Mouse (Mus musculus) forebrain, embryonic 16.5 days (tissue): ENCODE data around the gene Gjd2. TPM values are rescaled to one million over a fixed set of nuclear protein-coding genes. Genes with fewer than 3 reads are reported as not detected.

Source experiments
- ATAC-seq: fragments of 200-750 bp; cut with Nextera tagmentation; 2 replicates; pipeline ENCODE4 v1.8.0; 2017; ENCODE audit warnings: mild to moderate bottlenecking, moderate library complexity
- H3K27ac ChIP-seq: fragments of 300-500 bp; sonication (generic); 2 replicates; pipeline ENCODE4 v1.5.1; 2014; ENCODE audit warnings: low read length, control low read depth
- H3K27me3 ChIP-seq: fragments of 300-500 bp; sonication (generic); replicated peaks from 2 replicates; pipeline ENCODE4 v1.6.1; 2014; ENCODE audit warnings: low read length; ENCODE audit not compliant: control insufficient read depth, insufficient read depth
- H3K36me3 ChIP-seq: fragments of 300-500 bp; sonication (generic); 2 replicates; pipeline ENCODE4 v1.6.1; 2014; ENCODE audit not compliant: control insufficient read depth, insufficient read depth
- H3K4me1 ChIP-seq: fragments of 300-500 bp; sonication (generic); replicated peaks from 2 replicates; pipeline ENCODE4 v1.6.1; 2014; ENCODE audit warnings: low read length; ENCODE audit not compliant: control insufficient read depth, insufficient read depth
- H3K4me2 ChIP-seq: fragments of 300-500 bp; sonication (generic); 2 replicates; pipeline ENCODE4 v1.6.1; 2014; ENCODE audit warnings: mild to moderate bottlenecking, low read length, control low read depth
- H3K4me3 ChIP-seq: fragments of 300-500 bp; sonication (generic); replicated peaks from 2 replicates; pipeline ENCODE4 v1.5.1; 2014; ENCODE audit warnings: mild to moderate bottlenecking, low read length, control low read depth
- H3K9ac ChIP-seq: fragments of 300-500 bp; sonication (generic); replicated peaks from 2 replicates; pipeline ENCODE4 v1.6.1; 2014; ENCODE audit warnings: low read depth, low read length, control low read depth
- H3K9me3 ChIP-seq: fragments of 300-500 bp; sonication (generic); 2 replicates; pipeline ENCODE4 v1.6.1; 2016; ENCODE audit warnings: low read length; ENCODE audit not compliant: control insufficient read depth
- WGBS: fragments of 180-500 bp; shearing (Covaris S2); extraction: QIAGEN DNeasy Blood & Tissue Kit; methylation state at CpG from one replicate; pipeline ENCODE4 v1.1.7; 2014; 5-methylcytosine and 5-hydroxymethylcytosine counted together
- polyA plus RNA-seq: library from polyadenylated mRNA; unstranded; fragments of >200 nt; fragmentation: Nextera tagmentation; extraction: Ambion mirVana; gene quantifications from 2 replicates; pipeline ENCODE4 v1.2.1, GENCODE M21; 2015

The Gjd2 gene
- polyA plus RNA-seq, 1 experiment from 2014 or later = 6.6 TPM

DNA sequence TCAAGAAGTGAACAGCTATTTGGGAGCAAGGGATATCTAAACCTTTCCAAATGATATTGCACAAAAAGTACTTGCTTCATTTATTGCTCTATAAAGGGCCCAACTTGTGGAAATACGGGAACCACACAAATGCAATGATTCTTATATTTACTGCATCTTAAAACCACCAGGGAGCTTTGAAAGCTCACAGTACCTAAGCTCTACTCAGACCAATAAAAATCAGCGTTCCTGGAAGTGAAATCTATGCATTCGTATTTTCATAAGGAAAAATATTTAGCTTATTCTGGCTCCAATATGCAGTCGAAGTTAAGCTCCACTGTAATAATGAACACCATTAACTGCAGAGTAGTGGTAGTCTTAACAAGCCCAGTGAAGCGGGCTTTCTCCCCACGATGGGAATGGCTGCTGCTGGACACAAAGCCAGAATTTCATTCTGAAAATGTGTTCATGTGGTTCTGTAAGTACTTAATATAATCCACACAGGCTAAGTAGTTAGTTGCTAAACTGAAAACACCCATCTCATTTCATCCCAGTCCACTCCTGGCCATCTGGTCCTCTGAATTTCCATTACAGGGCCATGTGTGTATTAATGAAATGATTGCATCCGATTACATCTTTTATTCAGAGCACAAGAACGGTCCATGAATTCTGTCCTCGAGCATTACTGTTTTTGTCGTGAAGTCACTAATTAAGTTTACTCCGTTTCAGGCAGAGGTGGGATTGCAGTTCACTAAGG is 6.2 kb upstream of the Gjd2 start:
- Histone ChIP-seq H3K4me1 (peaks cover 8% of the 10 kb centered on the region; the same call in 1 of the 2 replicates), H3K4me3 (no peak overlapping the region), H3K9ac (no peak overlapping the region), H3K27me3 (no peaks in the 10 kb centered on the region), H3K4me2 (no peak overlapping the region), H3K9me3 (no peaks in the 10 kb centered on the region), H3K36me3 (no peaks in the 10 kb centered on the region), H3K27ac (no peak overlapping the region)
- ATAC-seq = peak; percentile 87
- 52% methylated on average over 11 of the region's 11 CpGs for WGBS

DNA sequence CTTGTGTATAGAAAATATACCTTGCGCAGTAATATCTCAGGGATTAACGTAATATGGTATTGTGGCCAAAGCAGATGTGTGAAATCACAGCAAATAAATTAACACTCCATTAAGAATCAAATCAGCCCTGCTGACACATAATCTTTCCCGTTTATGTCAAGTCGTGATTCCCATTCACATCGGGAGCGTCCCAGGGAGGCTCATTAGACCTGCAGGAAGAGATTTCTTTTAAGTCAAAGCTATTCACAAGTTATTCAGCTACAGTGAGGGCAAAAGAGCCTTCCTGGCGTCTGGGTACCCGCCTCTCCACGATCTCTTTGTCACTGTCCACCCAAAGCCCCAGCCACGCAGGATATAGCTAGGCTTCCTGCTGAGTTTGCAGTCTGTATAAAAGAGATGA is 4.7 kb upstream of the Gjd2 start:
- ATAC-seq = 0 out of 2 replicates have a peak, but pooled peaks have one; percentile 13
- H3K4me3 ChIP-seq = no peak overlapping the region
- H3K4me2 ChIP-seq = 0 out of 2 replicates have a peak overlapping the region, but pooled peaks have one; percentile 2
- H3K27ac ChIP-seq = 0 out of 2 replicates have a peak overlapping the region, but pooled peaks have one; percentile 5
- no peak overlapping the region for H3K9ac ChIP-seq
- H3K36me3 ChIP-seq = no peaks in the 10 kb centered on the region
- WGBS = 9% methylated on average over 10 of the region's 10 CpGs
- H3K27me3 ChIP-seq = no peaks in the 10 kb centered on the region
- no peaks in the 10 kb centered on the region for H3K9me3 ChIP-seq
- peaks cover 14% of the 10 kb centered on the region for H3K4me1 ChIP-seq

DNA sequence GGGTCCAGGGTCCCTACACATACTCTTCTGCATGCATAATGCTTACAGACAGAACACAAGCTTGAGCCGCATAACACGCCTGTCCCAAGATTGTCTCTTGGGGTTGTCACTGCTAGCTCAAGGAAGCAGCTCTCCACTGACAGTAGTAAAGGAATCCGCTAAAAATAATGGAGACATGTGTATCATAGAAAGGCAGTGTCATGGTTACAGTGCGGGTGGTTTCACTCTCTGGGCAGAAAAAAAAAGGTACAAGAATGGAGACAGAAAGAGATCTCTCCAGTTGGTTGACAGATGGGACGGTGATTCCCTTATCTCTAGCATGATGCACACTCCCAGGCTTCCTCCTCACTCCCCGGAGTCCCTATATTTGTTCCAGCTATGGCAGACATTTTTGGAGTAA is 1.4 kb upstream of the Gjd2 start:
- Histone ChIP-seq H3K9me3 (no peaks in the 10 kb centered on the region), H3K4me2 (no peak overlapping the region), H3K4me1 (peaks cover 18% of the 10 kb centered on the region), H3K9ac (no peak overlapping the region), H3K27me3 (0 out of 2 replicates have a peak, but pooled peaks cover 4% of the 10 kb centered on the region), H3K36me3 (no peaks in the 10 kb centered on the region), H3K27ac (no peak overlapping the region), H3K4me3 (no peak overlapping the region)
- ATAC-seq = no peak
- whole genome bisulfite sequencing = 78% methylated on average over 6 of the region's 6 CpGs

DNA sequence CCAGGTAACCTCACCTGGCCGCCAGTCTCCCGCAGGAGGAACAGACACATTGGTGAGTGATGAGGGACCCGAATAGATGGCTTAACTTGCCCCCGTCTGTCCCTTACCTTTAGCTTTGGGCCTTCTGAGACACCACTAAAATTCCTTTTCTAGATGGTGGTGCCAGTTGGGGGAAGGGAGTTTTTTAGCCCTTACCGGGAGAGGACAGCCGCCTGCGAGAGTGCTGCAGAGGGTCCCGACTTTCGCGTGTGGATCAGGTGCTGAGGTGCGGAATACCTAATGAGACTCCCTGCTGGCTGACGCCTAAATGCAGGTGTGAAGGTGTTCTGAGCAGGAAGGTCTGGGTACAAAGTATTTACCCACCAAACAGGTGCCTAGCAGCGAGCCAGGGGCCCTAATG is 427 bp upstream of the Gjd2 start:
- peak; percentile 21; the same call in 1 of the 2 replicates for ATAC-seq
- Histone ChIP-seq H3K27me3 (0 out of 2 replicates have a peak, but pooled peaks cover 4% of the 10 kb centered on the region), H3K36me3 (no peaks in the 10 kb centered on the region), H3K4me3 (peak overlapping the region; percentile 79), H3K4me1 (peaks cover 18% of the 10 kb centered on the region), H3K27ac (no peak overlapping the region), H3K9ac (peak overlapping the region; percentile 78), H3K4me2 (peak overlapping the region; percentile 85), H3K9me3 (no peaks in the 10 kb centered on the region)
- WGBS = 1% methylated on average over 13 of the region's 13 CpGs

DNA sequence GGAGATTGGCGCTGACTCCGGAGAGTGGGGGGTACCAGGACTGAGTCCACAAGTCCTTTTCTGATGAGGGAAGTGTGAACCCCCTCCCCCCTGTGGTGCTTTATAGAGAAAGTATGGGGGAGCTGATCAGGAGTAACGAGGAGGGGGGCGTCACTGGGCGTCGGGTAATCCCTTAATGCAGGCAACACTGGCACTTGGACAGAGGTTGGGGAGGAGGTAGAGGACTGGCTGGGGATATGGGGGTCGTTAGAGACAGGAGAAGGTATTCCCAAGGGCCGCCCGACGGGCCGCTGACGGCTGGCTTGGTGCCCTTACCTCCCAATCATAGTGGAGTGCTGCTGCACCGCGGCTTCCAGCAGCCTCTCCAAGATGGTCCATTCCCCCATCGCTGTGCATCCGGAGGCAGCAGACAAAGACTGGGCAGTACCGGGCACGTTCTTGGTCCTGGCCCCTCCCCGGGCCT is 639 bp downstream of the Gjd2 start:
- Histone ChIP-seq H3K4me3 (peak overlapping the region; percentile 79), H3K4me2 (peak overlapping the region; percentile 85), H3K4me1 (peaks cover 10% of the 10 kb centered on the region), H3K9me3 (no peaks in the 10 kb centered on the region), H3K27ac (peak overlapping the region; percentile 44; the same call in 1 of the 2 replicates), H3K36me3 (no peaks in the 10 kb centered on the region), H3K27me3 (0 out of 2 replicates have a peak, but pooled peaks cover 4% of the 10 kb centered on the region), H3K9ac (peak overlapping the region; percentile 78)
- ATAC-seq = peak; percentile 82
- under 1% methylated on average over 19 of the region's 19 CpGs for WGBS

DNA sequence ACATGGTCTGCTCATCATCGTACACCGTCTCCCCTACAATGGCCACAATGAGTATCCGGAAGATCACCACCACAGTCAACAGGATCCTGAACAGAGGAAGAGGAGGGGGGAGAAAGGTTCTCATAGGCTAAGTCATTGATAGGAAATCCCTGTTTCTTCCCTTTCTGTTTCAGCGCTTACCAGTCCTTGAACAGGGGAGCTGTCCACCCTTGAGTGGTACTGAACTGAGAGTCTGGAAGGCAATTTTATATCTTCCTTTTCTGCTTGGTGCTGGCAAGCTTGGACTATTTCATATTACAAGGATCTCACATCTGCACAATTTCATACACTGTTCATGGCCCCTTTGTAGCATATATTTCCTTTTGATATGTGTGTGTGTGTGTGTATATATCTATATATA is 1.6 kb downstream of the Gjd2 start:
- no peak for ATAC-seq
- Histone ChIP-seq H3K9ac (no peak overlapping the region), H3K9me3 (no peaks in the 10 kb centered on the region), H3K4me3 (no peak overlapping the region), H3K27me3 (0 out of 2 replicates have a peak, but pooled peaks cover 4% of the 10 kb centered on the region), H3K4me2 (peak overlapping the region; percentile 22; the same call in 1 of the 2 replicates), H3K4me1 (peaks cover 10% of the 10 kb centered on the region), H3K36me3 (no peaks in the 10 kb centered on the region), H3K27ac (no peak overlapping the region)
- 48% methylated on average over 4 of the region's 4 CpGs for WGBS

DNA sequence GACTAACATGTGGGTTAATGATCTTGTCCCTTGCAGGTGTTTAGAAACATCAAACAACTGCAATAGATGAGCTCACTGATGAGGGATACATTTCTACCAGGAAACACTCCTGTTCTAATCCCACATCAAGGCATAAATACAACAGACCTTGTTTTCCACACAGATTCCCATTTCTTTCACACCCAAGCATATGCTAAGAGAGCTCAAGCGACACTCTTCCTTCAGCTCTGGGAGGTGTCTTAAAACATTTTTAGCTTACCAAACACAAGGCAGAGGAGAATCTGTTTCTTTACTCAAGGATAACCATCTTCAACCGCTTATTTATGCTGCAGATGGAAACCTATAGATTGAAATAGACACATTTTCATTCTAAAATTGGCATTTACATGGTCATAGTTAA is 5.1 kb downstream of the Gjd2 start:
- Histone ChIP-seq H3K4me1 (peaks cover 4% of the 10 kb centered on the region), H3K4me2 (no peak overlapping the region), H3K27me3 (0 out of 2 replicates have a peak, but pooled peaks cover 4% of the 10 kb centered on the region), H3K27ac (no peak overlapping the region), H3K9ac (no peak overlapping the region), H3K4me3 (no peak overlapping the region), H3K9me3 (no peaks in the 10 kb centered on the region), H3K36me3 (no peaks in the 10 kb centered on the region)
- ATAC-seq = no peak
- 62% methylated on average over 2 of the region's 2 CpGs for WGBS

DNA sequence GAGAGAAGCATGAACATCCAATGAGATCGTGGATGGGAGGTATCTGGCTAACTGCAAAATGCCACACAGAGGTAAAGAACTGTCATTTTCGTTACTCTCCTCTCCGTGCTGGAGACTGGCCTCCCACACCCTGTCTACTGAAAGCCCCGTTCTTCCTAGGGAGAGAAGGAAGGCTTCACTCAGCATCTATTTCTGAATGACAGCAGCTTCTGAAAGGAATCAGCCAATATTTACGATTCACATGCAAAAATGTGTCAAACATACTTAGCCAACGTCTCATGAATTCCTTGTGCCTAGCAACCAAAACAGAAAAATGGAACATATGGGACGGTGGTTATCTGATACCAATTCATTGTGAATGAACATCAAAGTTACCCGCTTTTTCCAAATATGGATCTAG is 15.9 kb downstream of the Gjd2 start:
- no peaks in the 10 kb centered on the region for H3K36me3 ChIP-seq
- WGBS = 46% methylated on average over 8 of the region's 8 CpGs
- peak; percentile 67 for ATAC-seq
- no peak overlapping the region for H3K4me3 ChIP-seq
- H3K27me3 ChIP-seq = no peaks in the 10 kb centered on the region
- no peak overlapping the region for H3K9ac ChIP-seq
- no peak overlapping the region for H3K27ac ChIP-seq
- peak overlapping the region; percentile 4; the same call in 1 of the 2 replicates for H3K4me2 ChIP-seq
- H3K4me1 ChIP-seq = peaks cover 11% of the 10 kb centered on the region
- H3K9me3 ChIP-seq = no peaks in the 10 kb centered on the region

DNA sequence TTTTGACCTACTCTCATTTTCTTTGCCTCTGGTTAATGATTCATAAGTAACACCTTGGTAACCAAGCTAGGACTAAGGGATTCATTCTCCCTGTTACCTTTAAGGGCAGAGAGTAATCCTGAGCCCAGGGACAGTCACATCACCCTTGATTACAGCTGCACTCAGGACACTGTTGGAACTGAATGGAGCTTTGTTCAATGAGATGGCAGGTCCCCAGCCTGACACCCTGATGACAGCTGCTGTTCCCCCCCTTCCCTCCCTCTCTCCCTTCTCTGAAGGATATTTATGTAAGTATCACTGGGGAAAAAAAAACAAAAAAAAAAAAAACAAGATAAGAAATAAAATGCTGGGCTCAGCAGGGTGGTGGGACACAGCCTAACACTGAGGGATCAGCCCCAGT is 16.5 kb downstream of the Gjd2 start:
- H3K4me1 ChIP-seq = peaks cover 11% of the 10 kb centered on the region
- no peak overlapping the region for H3K4me2 ChIP-seq
- H3K4me3 ChIP-seq = no peak overlapping the region
- no peaks in the 10 kb centered on the region for H3K27me3 ChIP-seq
- H3K9me3 ChIP-seq = no peaks in the 10 kb centered on the region
- no peak; the same call in 1 of the 2 replicates for ATAC-seq
- no peak overlapping the region for H3K27ac ChIP-seq
- H3K9ac ChIP-seq = no peak overlapping the region
- no peaks in the 10 kb centered on the region for H3K36me3 ChIP-seq
